Mouse (Mus musculus) layer of hippocampus, adult 2 months (tissue): ENCODE measurements at regions not wholly inside any gene's neighbourhood (a gene's known extent, or its start where the extent isn't known, plus 50 kb on each side); places are given as distances from the start of the nearest gene placed in this dataset.

Source experiments
- DNase-seq, 2 experiments: peaks; one replicate each; pipeline ENCODE4 v3.0.0; 2022; ENCODE audit warnings: low spot score in 2 of 2
- H3K27ac ChIP-seq: fragments of 200-600 bp; 2 replicates; pipeline ENCODE4 v1.8.1; 2022
- H3K4me3 ChIP-seq: fragments of 200-600 bp; 2 replicates; pipeline ENCODE4 v1.8.1; 2022; ENCODE audit warnings: mild to moderate bottlenecking
- CTCF ChIP-seq: fragments of 200-600 bp; conservative IDR thresholded peaks from 2 replicates; pipeline ENCODE4 v1.8.1; 2022; ENCODE audit warnings: antibody characterized with exemption, mild to moderate bottlenecking, moderate library complexity

- DNase-seq: no peak
- no peak for TF ChIP-seq CTCF
- no peak overlapping the region for H3K4me3 ChIP-seq
- no peak overlapping the region for H3K27ac ChIP-seq
Observed at GRCm38 (mm10) chr8:26906257-26906656, 70.9 kb upstream of the Zfp703 start.

GRCm38 (mm10) chr8:26907347-26908170 lies 69.6 kb upstream of the Zfp703 start:
- no peak for TF ChIP-seq CTCF
- H3K27ac ChIP-seq: peak overlapping the region; percentile 44; the same call in 1 of the 2 replicates
- H3K4me3 ChIP-seq: no peak overlapping the region
- DNase-seq: no peak

- Histone ChIP-seq H3K27ac (no peak overlapping the region), H3K4me3 (no peak overlapping the region)
- DNase-seq: no peak
- no peak for TF ChIP-seq CTCF
Observed at GRCm38 (mm10) chr8:26910186-26910585, 66.9 kb upstream of the Zfp703 start.

- no peak for TF ChIP-seq CTCF
- H3K27ac ChIP-seq: no peak overlapping the region
- no peak overlapping the region for H3K4me3 ChIP-seq
- DNase-seq: no peak
Observed at GRCm38 (mm10) chr8:26913562-26914529, 63.3 kb upstream of the Zfp703 start.

- H3K27ac ChIP-seq: no peak overlapping the region
- DNase-seq: no peak
- TF ChIP-seq CTCF: no peak
Observed at GRCm38 (mm10) chr8:26915731-26916130, 61.4 kb upstream of the Zfp703 start.

GRCm38 (mm10) chr8:26921531-26922177 lies 55.5 kb upstream of the Zfp703 start:
- Histone ChIP-seq H3K4me3 (no peak overlapping the region), H3K27ac (no peak overlapping the region)
- DNase-seq: no peak
- TF ChIP-seq CTCF: no peak

More at GRCm38 (mm10) chr8:26915731-26916130, 61.4 kb upstream of the Zfp703 start:
- no peak overlapping the region for H3K4me3 ChIP-seq

- no peak for TF ChIP-seq CTCF
- no peak for DNase-seq
- H3K27ac ChIP-seq: no peak overlapping the region
- no peak overlapping the region for H3K4me3 ChIP-seq
Observed at GRCm38 (mm10) chr8:26922178-26922540, 55.0 kb upstream of the Zfp703 start.

- DNase-seq: no peak
- H3K4me3 ChIP-seq: no peak overlapping the region
- no peak for TF ChIP-seq CTCF
- no peak overlapping the region for H3K27ac ChIP-seq
Observed at GRCm38 (mm10) chr8:26923166-26923565, 54.0 kb upstream of the Zfp703 start.
